Mouse (Mus musculus): ENCODE measurements around the gene Rabgap1l.

DNA sequence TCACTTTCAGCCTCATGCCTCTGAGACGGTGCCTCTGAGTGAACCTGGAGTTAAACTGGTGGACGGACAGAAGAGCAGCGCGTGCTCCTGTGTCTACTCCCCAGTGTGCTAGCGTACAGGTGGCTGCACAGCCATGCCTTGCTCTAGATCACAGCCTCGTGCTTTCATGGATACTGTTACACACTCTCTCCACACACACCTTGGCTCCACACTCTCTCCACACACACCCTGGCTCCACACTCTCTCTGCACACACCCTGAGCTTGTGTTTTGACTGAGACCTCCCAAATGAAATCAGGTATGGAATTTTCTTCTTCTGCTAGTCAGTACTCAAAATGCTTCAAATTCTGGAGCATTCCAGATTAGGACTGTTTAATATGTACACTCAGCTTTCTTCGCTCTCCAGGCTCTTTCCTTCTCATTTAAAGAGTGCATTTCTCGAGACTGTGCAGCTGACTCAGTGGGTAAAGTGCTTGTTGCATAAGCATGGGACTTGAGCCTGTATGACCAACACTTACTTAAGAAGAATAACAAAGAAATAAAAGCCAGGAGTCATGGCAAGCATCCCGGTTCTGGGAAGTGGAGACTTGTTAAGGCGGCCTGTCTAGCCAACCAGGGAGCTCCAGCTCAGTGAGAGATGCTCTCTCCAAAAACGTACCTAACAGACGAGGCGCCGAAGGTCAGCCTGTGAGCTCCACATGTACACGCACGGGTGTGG is 529.2 kb downstream of the Rabgap1l start:
- TF ChIP-seq CTCF (IDR thresholded peaks at IDR 0.05) (no peak), POLR2A (IDR thresholded peaks at IDR 0.05; ENCODE audit: insufficient read depth, low read depth, low read length) (no peak)
